12 mouse cellular contexts compared by ENCODE assay signal in the genomic region with DNA sequence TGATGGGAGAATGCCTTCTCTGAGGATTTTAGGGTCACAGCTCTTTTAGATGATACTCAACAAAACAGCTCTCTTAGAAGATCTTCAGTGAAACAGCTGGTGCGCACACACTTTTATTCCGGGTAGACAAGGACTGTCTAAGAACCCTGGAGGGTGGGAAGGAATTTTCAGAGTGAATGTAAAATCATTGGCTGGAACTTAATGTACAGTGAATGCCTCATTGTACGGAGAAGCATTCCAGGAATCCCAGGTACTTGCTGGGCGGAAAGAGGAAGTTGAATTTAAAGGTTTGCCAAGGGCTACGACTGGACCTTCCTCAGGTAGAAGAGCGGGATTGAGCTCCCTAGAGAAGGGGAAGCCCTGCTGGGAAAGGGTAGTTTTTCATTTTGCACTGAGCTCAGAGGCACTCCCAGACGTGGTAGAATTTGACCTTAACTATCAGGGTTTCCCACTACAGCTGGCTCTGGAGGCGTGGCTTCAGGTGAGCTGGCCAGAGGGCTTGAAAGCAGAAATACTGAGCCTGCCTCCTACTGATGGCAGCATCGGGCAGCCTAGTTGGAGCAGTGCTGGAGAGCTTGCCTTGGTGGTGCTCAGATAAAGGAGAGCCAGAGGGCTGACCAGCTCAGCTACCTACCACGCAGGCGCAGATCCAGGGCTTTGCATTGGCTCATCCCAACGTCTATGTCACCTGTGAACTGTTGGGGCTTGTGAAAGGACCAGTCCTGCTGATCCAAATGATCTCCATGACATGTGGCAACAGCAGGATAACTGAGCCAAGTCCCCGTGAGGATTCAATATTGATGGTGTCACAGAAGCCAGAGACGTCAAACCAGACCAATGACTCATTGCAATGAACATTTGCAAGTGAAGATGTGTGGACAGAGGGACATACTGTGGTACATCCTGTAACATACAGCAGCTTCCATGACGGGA. TPM values are rescaled to one million over a fixed set of nuclear protein-coding genes. Genes with fewer than 3 reads are reported as not detected.
DNase-seq lines count a peak whose midpoint lies in the region; ATAC-seq and TF ChIP-seq lines count a peak whose summit lies in the region.
"Had no signal": no experiment of that assay in that cellular context is flagged by ENCODE, and none has a peak within 500 bp of the region (broad histone marks: within the 10 kb centered on the region; RNA-seq: fewer than 3 reads in every experiment).

No protein-coding gene starts in this region.

- no peaks in the 10 kb centered on the region for H3K9me3 ChIP-seq in intestine, embryonic 14.5 days (ENCODE audit: control insufficient read depth, low read length)
- H3K9me3 ChIP-seq in lung, embryonic 16.5 days (ENCODE audit: control insufficient read depth, low read length), result no peaks in the 10 kb centered on the region
- H3K9me3 ChIP-seq in forebrain, embryonic 16.5 days (ENCODE audit: control insufficient read depth, low read length), result no peaks in the 10 kb centered on the region
- H3K9me3 ChIP-seq: liver, embryonic 13.5 days had no signal

- no peak for TF ChIP-seq POLR2A in lung, adult 2 months (IDR thresholded peaks at IDR 0.05; ENCODE audit: borderline replicate concordance, extremely low read depth, low read depth, low read length)

- no peak overlapping the region for H3K4me3 ChIP-seq in lung, adult 2 months (replicated peaks; ENCODE audit: extremely low read depth, low read depth, low read length)
- no peak overlapping the region for H3K4me3 ChIP-seq in intestine, embryonic 14.5 days (ENCODE audit: low read depth, low read length)
- 0 out of 2 replicates have a peak overlapping the region, but pooled peaks have one; percentile 13 for H3K4me3 ChIP-seq in lung, embryonic 16.5 days (ENCODE audit: low read length)
- H3K4me3 ChIP-seq in forebrain, embryonic 16.5 days (replicated peaks; ENCODE audit: low read length), result no peak overlapping the region
- H3K4me3 ChIP-seq: heart, adult 2 months; liver, embryonic 13.5 days had no signal

- ATAC-seq in intestine, embryonic 14.5 days (replicated peaks; ENCODE audit: low FRiP score, low TSS enrichment, low read depth), result peak; percentile 40; the same call in 1 of the 2 replicates
- ATAC-seq in lung, embryonic 16.5 days (ENCODE audit: low read depth), result peak; percentile 78
- no peak for ATAC-seq in forebrain, embryonic 16.5 days
- ATAC-seq: activated CD4-positive, CD25-positive, alpha-beta regulatory T cell, adult 4 months had no signal

- no peak overlapping the region for H3K9ac ChIP-seq in intestine, embryonic 14.5 days (ENCODE audit: low read length)
- no peak overlapping the region for H3K9ac ChIP-seq in lung, embryonic 16.5 days (ENCODE audit: low read length)
- no peak overlapping the region for H3K9ac ChIP-seq in forebrain, embryonic 16.5 days (replicated peaks; ENCODE audit: low read depth, low read length)
- H3K9ac ChIP-seq: liver, embryonic 13.5 days had no signal

- H3K4me1 ChIP-seq in lung, adult 2 months (ENCODE audit: control insufficient read depth, insufficient read depth, low read length), result no peaks in the 10 kb centered on the region
- H3K4me1 ChIP-seq in intestine, embryonic 14.5 days (replicated peaks; ENCODE audit: control insufficient read depth, insufficient read depth, low read length), result no peaks in the 10 kb centered on the region
- H3K4me1 ChIP-seq in lung, embryonic 16.5 days (replicated peaks; ENCODE audit: control insufficient read depth, insufficient read depth, low read length), result no peaks in the 10 kb centered on the region
- no peaks in the 10 kb centered on the region; the same call in 1 of the 2 replicates for H3K4me1 ChIP-seq in forebrain, embryonic 16.5 days (replicated peaks; ENCODE audit: control insufficient read depth, insufficient read depth, low read length)

- 55% methylated on average over 15 of the region's 15 CpGs for WGBS in lung, adult 2 months
- 62% methylated on average over 15 of the region's 15 CpGs for WGBS in intestine, embryonic 14.5 days
- WGBS in lung, embryonic 16.5 days, result 42% methylated on average over 15 of the region's 15 CpGs
- 68% methylated on average over 15 of the region's 15 CpGs for WGBS in forebrain, embryonic 16.5 days

- peak; percentile 19 to 35 for DNase-seq in lung, adult 18-20 months
- no peak for DNase-seq in lung, adult 2 months
- DNase-seq in intestine, embryonic 14.5 days (ENCODE audit: low spot score), result no peak
- DNase-seq in frontal cortex, postnatal 25 days (ENCODE audit: low spot score in 2 of 2), result no peak
- DNase-seq in urinary bladder, adult 18-20 months (ENCODE audit: low spot score in 2 of 2), result no peak
- DNase-seq: cerebellum, adult 11 months; heart, adult 2 months; liver, embryonic 13.5 days had no signal

- no peaks in the 10 kb centered on the region for H3K36me3 ChIP-seq in intestine, embryonic 14.5 days (ENCODE audit: control insufficient read depth, insufficient read depth, low read length)
- H3K36me3 ChIP-seq in lung, embryonic 16.5 days (ENCODE audit: control insufficient read depth, insufficient read depth, low read length), result no peaks in the 10 kb centered on the region
- no peaks in the 10 kb centered on the region for H3K36me3 ChIP-seq in forebrain, embryonic 16.5 days (ENCODE audit: control insufficient read depth, insufficient read depth)
- H3K36me3 ChIP-seq: liver, embryonic 13.5 days had no signal

- no peak for TF ChIP-seq CTCF in lung, adult 2 months (IDR thresholded peaks at IDR 0.05; ENCODE audit: insufficient read depth, low read length)

- H3K27ac ChIP-seq in intestine, embryonic 14.5 days (ENCODE audit: low read depth), result no peak overlapping the region
- H3K27ac ChIP-seq in lung, embryonic 16.5 days (ENCODE audit: low read length), result peak overlapping the region; percentile 80
- H3K27ac ChIP-seq in forebrain, embryonic 16.5 days (ENCODE audit: low read length), result no peak overlapping the region
- H3K27ac ChIP-seq: heart, adult 2 months; liver, embryonic 13.5 days had no signal

- H3K27me3 ChIP-seq in intestine, embryonic 14.5 days (replicated peaks; ENCODE audit: control insufficient read depth, insufficient read depth, low read length), result no peaks in the 10 kb centered on the region
- H3K27me3 ChIP-seq in lung, embryonic 16.5 days (ENCODE audit: control insufficient read depth, insufficient read depth, low read depth, low read length), result no peaks in the 10 kb centered on the region
- H3K27me3 ChIP-seq in forebrain, embryonic 16.5 days (replicated peaks; ENCODE audit: control insufficient read depth, insufficient read depth, low read length), result no peaks in the 10 kb centered on the region

- no peak overlapping the region for H3K4me2 ChIP-seq in intestine, embryonic 14.5 days (ENCODE audit: low read length)
- peak overlapping the region; percentile 17; the same call in 1 of the 2 replicates for H3K4me2 ChIP-seq in lung, embryonic 16.5 days (ENCODE audit: low read depth, low read length)
- no peak overlapping the region for H3K4me2 ChIP-seq in forebrain, embryonic 16.5 days (ENCODE audit: low read length)
- H3K4me2 ChIP-seq: liver, embryonic 13.5 days; midbrain, embryonic 11.5 days had no signal

RNA-seq across cellular contexts. Expression of a gene that starts 17.0 kb away (rescaled TPM):
- 181 and 197 TPM in 2 replicates for polyA plus RNA-seq in lung, adult 2 months (2012; rRNA removed)
- polyA plus RNA-seq in intestine, embryonic 14.5 days (2014; fragmentation: Nextera tagmentation; extraction: Ambion mirVana), result 16.2 and 19.1 TPM in 2 replicates
- polyA plus RNA-seq in lung, embryonic 16.5 days (2015; fragmentation: Nextera tagmentation; extraction: Ambion mirVana), result 24.0 and 26.6 TPM in 2 replicates
- polyA plus RNA-seq in forebrain, embryonic 16.5 days (2015; fragmentation: Nextera tagmentation; extraction: Ambion mirVana), result 7.1 and 7.6 TPM in 2 replicates

RNA-seq across cellular contexts. Expression of a gene that starts 27.2 kb away (rescaled TPM):
- 84.8 and 96.6 TPM in 2 replicates for polyA plus RNA-seq in lung, adult 2 months (2012; rRNA removed)
- polyA plus RNA-seq in intestine, embryonic 14.5 days (2014; fragmentation: Nextera tagmentation; extraction: Ambion mirVana), result 42.9 and 46.1 TPM in 2 replicates
- polyA plus RNA-seq in lung, embryonic 16.5 days (2015; fragmentation: Nextera tagmentation; extraction: Ambion mirVana), result 39.3 and 45.7 TPM in 2 replicates
- 118 and 119 TPM in 2 replicates for polyA plus RNA-seq in forebrain, embryonic 16.5 days (2015; fragmentation: Nextera tagmentation; extraction: Ambion mirVana)

Comparison
In these comparisons a context has a peak if more than half of its experiments do, and no peak if none do; other contexts are left out.
1. DNase-seq: peak in lung, adult 18-20 months (2 of 2); none in lung, adult 2 months (single experiment), intestine, embryonic 14.5 days (single experiment), frontal cortex, postnatal 25 days (0 of 2) and urinary bladder, adult 18-20 months (0 of 2).